Mouse (Mus musculus) midbrain, embryonic 11.5 days (tissue): ENCODE measurements around the gene Tle1. TPM values are rescaled to one million over a fixed set of nuclear protein-coding genes. Genes with fewer than 3 reads are reported as not detected.

Experiments used
- ATAC-seq: fragments of 200-750 bp; cut with Nextera tagmentation; 2 replicates; pipeline ENCODE4 v1.8.0; 2017; ENCODE audit warnings: moderate TSS enrichment, moderate library complexity; ENCODE audit not compliant: low FRiP score
- DNase-seq: peaks from one replicate; pipeline ENCODE4 v3.0.0; 2015; ENCODE audit warnings: low spot score; ENCODE audit errors: missing footprints
- H3K27ac ChIP-seq: fragments of 300-500 bp; sonication (generic); 2 replicates; pipeline ENCODE4 v1.5.1; 2014; ENCODE audit warnings: low read depth, low read length
- H3K27me3 ChIP-seq: fragments of 300-500 bp; sonication (generic); 2 replicates; pipeline ENCODE4 v1.6.1; 2014; ENCODE audit warnings: mild to moderate bottlenecking, low read length, moderate library complexity, mixed read lengths; ENCODE audit not compliant: control insufficient read depth, insufficient read depth
- H3K36me3 ChIP-seq: fragments of 300-500 bp; sonication (generic); 2 replicates; pipeline ENCODE4 v1.6.1; 2014; ENCODE audit warnings: mild to moderate bottlenecking, low read length, moderate library complexity, mixed read lengths; ENCODE audit not compliant: control insufficient read depth, insufficient read depth
- H3K4me1 ChIP-seq: fragments of 300-500 bp; sonication (generic); 2 replicates; pipeline ENCODE4 v1.6.1; 2014; ENCODE audit warnings: low read length; ENCODE audit not compliant: control insufficient read depth, insufficient read depth
- H3K4me2 ChIP-seq: fragments of 300-500 bp; sonication (generic); 2 replicates; pipeline ENCODE4 v1.6.1; 2014; ENCODE audit warnings: mild to moderate bottlenecking, moderate library complexity
- H3K4me3 ChIP-seq: fragments of 300-500 bp; sonication (generic); 2 replicates; pipeline ENCODE4 v1.5.1; 2014; ENCODE audit warnings: low read depth, low read length
- H3K9ac ChIP-seq: fragments of 300-500 bp; sonication (generic); 2 replicates; pipeline ENCODE4 v1.6.1; 2014; ENCODE audit warnings: low read length
- H3K9me3 ChIP-seq: fragments of 300-500 bp; sonication (generic); 2 replicates; pipeline ENCODE4 v1.6.1; 2016; ENCODE audit warnings: low read length; ENCODE audit not compliant: control insufficient read depth
- WGBS: fragments of 180-500 bp; shearing (Covaris S2); extraction: QIAGEN DNeasy Blood & Tissue Kit; methylation state at CpG from one replicate; pipeline ENCODE4 v1.1.7; 2014; 5-methylcytosine and 5-hydroxymethylcytosine counted together
- polyA plus RNA-seq: library from polyadenylated mRNA; unstranded; fragments of >200 nt; fragmentation: Nextera tagmentation; extraction: Ambion mirVana; gene quantifications from 2 replicates; pipeline ENCODE4 v1.2.1, GENCODE M21; 2014

Gene Tle1
- polyA plus RNA-seq, 1 experiment from 2014 or later = 40.4 TPM

DNA sequence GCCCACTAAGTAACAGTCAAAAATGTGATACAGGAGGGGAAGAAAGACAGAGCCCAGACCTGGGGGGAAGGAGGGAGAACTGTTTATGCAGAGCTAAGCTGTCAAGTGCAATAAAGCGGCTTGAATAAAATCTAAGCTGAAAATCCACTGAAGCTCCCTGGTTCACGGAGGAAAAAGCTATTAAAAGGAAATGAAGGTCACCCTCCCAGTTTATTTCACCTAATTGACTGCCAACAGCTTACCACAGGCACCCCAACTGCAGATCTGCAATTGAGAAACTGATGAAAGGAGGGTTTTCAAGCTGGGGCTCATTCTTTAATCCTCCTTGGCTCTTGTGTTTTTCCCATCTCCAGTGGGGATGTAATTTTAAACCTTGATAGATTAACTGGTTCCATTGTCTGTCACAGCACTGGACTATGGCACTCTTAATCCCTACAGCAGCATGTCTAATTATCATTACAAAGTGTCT lies 32.9 kb downstream of the Tle1 start:
- H3K4me2 ChIP-seq = no peak overlapping the region
- peak; percentile 95 for DNase-seq
- H3K27me3 ChIP-seq = peaks cover 14% of the 10 kb centered on the region
- H3K9ac ChIP-seq = no peak overlapping the region
- peak overlapping the region; percentile 48; the same call in 1 of the 2 replicates for H3K27ac ChIP-seq
- H3K36me3 ChIP-seq = no peaks in the 10 kb centered on the region; the same call in 1 of the 2 replicates
- no peak overlapping the region for H3K4me3 ChIP-seq
- ATAC-seq = peak; percentile 93
- peaks cover 25% of the 10 kb centered on the region for H3K4me1 ChIP-seq
- 9% methylated on average over 2 of the region's 2 CpGs for WGBS
- no peaks in the 10 kb centered on the region for H3K9me3 ChIP-seq

DNA sequence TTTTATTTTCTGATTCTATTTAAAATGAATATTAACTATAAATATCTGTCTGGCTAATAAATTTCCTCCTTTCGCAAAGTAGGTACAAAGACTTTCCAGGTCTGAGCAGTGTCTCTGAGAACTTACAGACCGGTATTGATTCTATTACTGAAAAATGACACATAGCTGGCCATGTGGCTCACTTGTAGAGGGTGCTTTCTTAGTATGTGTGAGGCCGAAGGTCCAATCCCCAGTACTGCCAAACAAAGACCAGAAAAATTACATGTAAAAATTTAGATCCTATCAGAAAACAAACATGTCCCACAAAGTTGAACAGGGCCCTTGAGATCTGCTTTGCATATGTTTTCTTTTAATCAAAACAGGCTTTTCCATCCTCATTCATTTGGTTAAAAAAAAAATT lies 33.5 kb downstream of the Tle1 start:
- 43% methylated on average over 3 of the region's 3 CpGs for WGBS
- no peaks in the 10 kb centered on the region; the same call in 1 of the 2 replicates for H3K36me3 ChIP-seq
- no peak overlapping the region for H3K9ac ChIP-seq
- peaks cover 14% of the 10 kb centered on the region for H3K27me3 ChIP-seq
- H3K9me3 ChIP-seq = no peaks in the 10 kb centered on the region
- H3K4me1 ChIP-seq = peaks cover 25% of the 10 kb centered on the region
- DNase-seq (peak; percentile 89), ATAC-seq (peak; percentile 19)
- H3K4me3 ChIP-seq = no peak overlapping the region
- H3K4me2 ChIP-seq = no peak overlapping the region
- peak overlapping the region; percentile 48 for H3K27ac ChIP-seq

DNA sequence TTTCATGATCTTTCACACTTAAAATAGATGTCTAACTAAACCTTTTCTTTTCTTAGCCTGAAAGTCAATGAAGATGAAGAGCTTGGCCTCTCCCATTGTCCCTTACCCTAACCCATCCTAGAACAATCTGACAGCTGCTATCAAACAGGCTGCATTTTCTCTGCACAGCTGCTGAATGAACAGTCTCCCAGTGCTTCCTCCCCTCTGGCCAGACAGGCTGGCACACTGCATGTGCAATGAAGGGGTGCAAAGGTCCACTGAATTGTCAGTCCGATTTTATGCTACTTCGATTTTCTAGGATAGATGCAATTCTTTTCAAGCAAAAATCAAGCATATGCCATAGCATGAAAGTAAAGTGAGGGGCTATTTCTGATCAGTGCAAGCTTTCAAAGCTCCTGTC lies 34.2 kb downstream of the Tle1 start:
- peak; percentile 61 for ATAC-seq
- Histone ChIP-seq H3K9ac (no peak overlapping the region), H3K4me1 (peaks cover 25% of the 10 kb centered on the region), H3K4me3 (no peak overlapping the region), H3K36me3 (no peaks in the 10 kb centered on the region; the same call in 1 of the 2 replicates), H3K27me3 (peaks cover 14% of the 10 kb centered on the region), H3K27ac (no peak overlapping the region; the same call in 1 of the 2 replicates), H3K4me2 (peak overlapping the region; percentile 7; the same call in 1 of the 2 replicates), H3K9me3 (no peaks in the 10 kb centered on the region)
- peak; percentile 88 for DNase-seq
- WGBS = 37% methylated on average over 2 of the region's 2 CpGs

DNA sequence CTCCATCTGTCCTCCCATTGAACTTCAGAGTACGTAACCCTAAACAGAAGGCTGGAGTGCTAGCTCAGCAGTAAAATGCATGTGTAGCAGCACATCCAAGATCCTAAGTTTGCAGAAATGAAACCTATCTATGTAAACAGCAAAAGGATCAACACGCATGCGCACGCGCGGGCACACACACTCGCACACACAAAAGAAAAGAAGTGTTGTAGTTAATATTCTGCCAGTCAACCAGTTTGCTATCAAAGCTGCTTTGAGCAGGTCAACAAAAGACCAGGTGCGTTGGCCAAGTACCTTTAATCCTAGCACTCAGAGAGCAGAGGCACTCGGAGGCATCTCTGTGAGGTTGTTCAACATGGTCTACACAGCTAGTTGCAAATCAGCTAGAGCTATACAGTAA lies 35.0 kb downstream of the Tle1 start:
- Histone ChIP-seq H3K27me3 (peaks cover 9% of the 10 kb centered on the region), H3K9me3 (no peaks in the 10 kb centered on the region)
- no peak for ATAC-seq

DNA sequence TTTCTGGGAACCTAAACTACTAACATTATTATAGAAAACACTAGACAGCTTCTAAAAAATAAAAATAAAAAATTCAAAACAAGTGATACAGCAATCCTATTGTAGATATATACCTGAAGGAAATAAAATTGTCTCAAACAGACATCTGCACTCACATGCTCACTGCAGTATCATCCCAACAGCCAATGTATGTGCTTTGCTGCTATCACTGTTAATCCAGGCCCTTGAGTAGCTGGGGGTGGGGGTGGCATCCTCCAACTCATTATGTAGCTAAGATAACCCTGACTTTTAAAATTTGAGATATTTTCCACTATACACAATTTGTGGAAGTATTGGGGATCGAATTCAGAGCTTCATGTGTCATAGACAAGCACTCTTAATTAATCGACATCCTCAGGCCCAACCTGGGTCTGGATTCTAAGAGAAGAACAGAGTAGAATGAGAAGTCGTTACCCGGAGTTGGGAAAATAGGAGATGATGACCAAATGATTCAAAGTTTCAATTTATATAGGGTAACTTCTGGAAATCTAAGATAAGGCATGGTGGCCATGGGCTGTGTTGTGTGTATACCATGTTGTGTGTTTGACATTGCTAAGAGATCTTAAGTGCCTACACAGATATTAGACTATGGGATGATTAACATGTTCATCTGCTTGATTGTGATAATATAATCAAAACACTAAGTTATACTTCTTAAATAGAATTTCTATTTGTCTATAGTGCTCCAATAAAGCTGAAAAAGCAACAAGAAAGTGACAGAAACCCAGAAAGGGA lies 38.1 kb downstream of the Tle1 start:
- no peak overlapping the region for H3K4me3 ChIP-seq
- H3K27me3 ChIP-seq = peaks cover 12% of the 10 kb centered on the region
- no peak for DNase-seq
- H3K4me1 ChIP-seq = peaks cover 16% of the 10 kb centered on the region
- H3K9me3 ChIP-seq = no peaks in the 10 kb centered on the region
- 91% methylated on average over 4 of the region's 4 CpGs for WGBS
- H3K9ac ChIP-seq = no peak overlapping the region
- H3K27ac ChIP-seq = no peak overlapping the region
- ATAC-seq = no peak
- no peak overlapping the region for H3K4me2 ChIP-seq
- no peaks in the 10 kb centered on the region; the same call in 1 of the 2 replicates for H3K36me3 ChIP-seq

More for the DNA sequence above, 35.0 kb downstream of the Tle1 start:
- Histone ChIP-seq H3K9ac (no peak overlapping the region), H3K36me3 (no peaks in the 10 kb centered on the region; the same call in 1 of the 2 replicates), H3K4me3 (no peak overlapping the region), H3K4me1 (peaks cover 25% of the 10 kb centered on the region), H3K4me2 (no peak overlapping the region), H3K27ac (no peak overlapping the region)
- no peak for DNase-seq
- 92% methylated on average over 9 of the region's 9 CpGs for whole genome bisulfite sequencing

DNA sequence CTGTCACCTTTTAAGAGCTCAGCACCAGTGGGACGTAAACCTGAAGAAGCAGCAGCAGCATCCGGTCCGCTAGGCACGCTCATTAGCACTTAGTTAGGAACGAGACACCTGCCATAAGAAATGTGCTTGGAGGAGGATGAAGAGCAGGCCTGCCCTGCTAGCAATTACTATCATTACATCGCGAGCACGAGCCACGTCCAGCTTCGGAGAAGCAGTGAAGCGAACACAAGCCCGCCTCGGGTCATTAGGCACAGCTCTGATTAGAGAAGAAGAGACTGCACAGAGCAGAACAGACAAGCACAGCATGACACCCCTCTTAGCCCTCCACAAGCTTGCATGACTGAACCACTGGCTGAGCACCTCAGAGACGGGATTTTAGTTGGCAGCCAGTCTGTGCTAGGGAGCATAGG lies 40.6 kb downstream of the Tle1 start:
- Histone ChIP-seq H3K4me2 (no peak overlapping the region), H3K27ac (no peak overlapping the region), H3K4me3 (no peak overlapping the region), H3K9ac (no peak overlapping the region), H3K4me1 (no peaks in the 10 kb centered on the region; the same call in 1 of the 2 replicates), H3K27me3 (peaks cover 12% of the 10 kb centered on the region), H3K36me3 (no peaks in the 10 kb centered on the region; the same call in 1 of the 2 replicates), H3K9me3 (no peaks in the 10 kb centered on the region)
- peak; percentile 86 for ATAC-seq
- peak; percentile 86 for DNase-seq
- 28% methylated on average over 14 of the region's 14 CpGs for WGBS

DNA sequence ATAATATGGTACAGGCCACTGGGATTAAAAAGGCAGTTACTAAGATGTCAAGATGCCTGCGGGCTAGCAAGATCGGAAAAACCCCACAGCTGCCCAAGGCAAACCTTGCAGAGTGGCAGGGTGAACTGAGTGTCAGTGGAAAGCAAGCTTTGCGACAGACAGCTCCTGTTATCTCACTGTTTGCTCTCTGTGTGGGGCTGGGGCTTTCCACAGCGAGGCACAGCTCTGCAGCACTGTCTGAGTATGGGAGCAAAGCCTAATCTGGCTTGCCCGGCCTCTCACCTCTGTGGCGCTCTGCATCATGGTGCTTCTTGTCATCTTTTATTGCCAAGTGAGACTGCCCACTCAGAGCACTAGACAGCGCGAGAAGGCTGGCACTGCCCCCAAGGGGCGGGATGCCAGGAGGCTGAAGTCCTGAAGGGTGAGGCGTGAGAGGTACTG lies 42.8 kb downstream of the Tle1 start:
- 66% methylated on average over 10 of the region's 10 CpGs for WGBS
- H3K4me1 ChIP-seq = no peaks in the 10 kb centered on the region; the same call in 1 of the 2 replicates
- H3K4me2 ChIP-seq = no peak overlapping the region
- H3K36me3 ChIP-seq = no peaks in the 10 kb centered on the region; the same call in 1 of the 2 replicates
- ATAC-seq (peak; percentile 36; the same call in 1 of the 2 replicates), DNase-seq (no peak)
- no peak overlapping the region for H3K4me3 ChIP-seq
- H3K27me3 ChIP-seq = peaks cover 3% of the 10 kb centered on the region; the same call in 1 of the 2 replicates
- H3K9me3 ChIP-seq = no peaks in the 10 kb centered on the region
- no peak overlapping the region for H3K27ac ChIP-seq
- no peak overlapping the region for H3K9ac ChIP-seq

DNA sequence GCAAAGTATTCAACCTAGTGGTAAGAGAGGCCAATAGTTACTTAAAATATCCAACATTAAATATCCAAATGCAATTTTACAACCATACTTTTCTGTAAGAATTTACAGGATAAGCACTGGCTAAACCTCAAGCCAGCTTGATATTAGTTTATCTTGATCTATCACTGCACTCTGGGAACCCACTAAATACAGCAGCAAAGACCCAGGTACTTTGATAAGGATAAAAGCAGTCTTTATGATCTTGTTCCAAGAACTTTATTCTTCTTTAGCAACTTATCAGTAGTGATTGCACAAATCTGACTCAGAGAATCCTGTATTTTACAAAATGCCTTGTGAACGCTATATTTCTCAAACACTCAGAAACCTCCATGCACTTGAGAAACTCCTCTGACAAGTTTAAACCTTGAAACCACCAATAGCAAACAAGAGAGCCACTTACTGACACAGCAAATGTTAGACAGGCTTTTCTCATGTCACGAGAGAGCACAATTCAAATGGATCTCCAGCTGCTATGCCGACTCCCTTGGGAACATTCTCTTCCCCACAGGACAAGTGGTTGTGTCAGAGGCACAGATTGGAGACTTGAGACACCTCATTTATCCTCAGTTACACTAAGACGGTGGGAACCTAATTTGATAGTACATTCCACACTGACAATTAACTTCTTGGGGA lies 50.1 kb downstream of the Tle1 start:
- no peaks in the 10 kb centered on the region; the same call in 1 of the 2 replicates for H3K27me3 ChIP-seq
- ATAC-seq (no peak), DNase-seq (no peak)
- H3K4me1 ChIP-seq = peaks cover 13% of the 10 kb centered on the region
- H3K9me3 ChIP-seq = no peaks in the 10 kb centered on the region
- no peaks in the 10 kb centered on the region; the same call in 1 of the 2 replicates for H3K36me3 ChIP-seq
- no peak overlapping the region for H3K4me2 ChIP-seq
- H3K4me3 ChIP-seq = no peak overlapping the region
- no peak overlapping the region for H3K9ac ChIP-seq
- no peak overlapping the region for H3K27ac ChIP-seq
- 66% methylated on average over 4 of the region's 4 CpGs for WGBS

DNA sequence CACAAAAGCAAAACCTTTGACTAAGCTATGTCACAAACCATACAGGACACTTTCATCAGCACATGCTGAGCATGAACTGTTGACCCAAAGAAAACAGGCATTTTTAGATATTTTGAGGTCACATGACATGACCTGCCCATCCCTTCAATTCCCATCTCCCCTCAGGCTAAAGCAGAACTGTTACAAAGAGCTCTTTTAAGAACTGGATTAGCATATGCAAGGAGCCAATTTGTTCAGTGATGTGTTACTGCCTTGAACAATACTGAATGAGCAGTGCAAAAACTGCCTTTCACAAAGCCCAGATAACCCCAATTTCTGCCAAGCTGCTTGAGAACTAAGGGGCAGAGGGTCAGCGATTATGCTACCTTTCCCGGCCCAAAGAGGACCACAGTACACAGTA lies 54.7 kb downstream of the Tle1 start:
- no peaks in the 10 kb centered on the region for H3K9me3 ChIP-seq
- peaks cover 18% of the 10 kb centered on the region for H3K4me1 ChIP-seq
- H3K9ac ChIP-seq = no peak overlapping the region
- no peak overlapping the region for H3K27ac ChIP-seq
- no peak overlapping the region for H3K4me3 ChIP-seq
- H3K4me2 ChIP-seq = no peak overlapping the region
- no peaks in the 10 kb centered on the region for H3K27me3 ChIP-seq
- DNase-seq (no peak), ATAC-seq (peak; percentile 85)
- peaks cover 3% of the 10 kb centered on the region; the same call in 1 of the 2 replicates for H3K36me3 ChIP-seq
- WGBS = 19% methylated on average over 2 of the region's 2 CpGs
